Mouse (Mus musculus) thymus, postnatal 14 days (tissue): Measurements from ENCODE around the gene Celf2.

Source experiments
- DNase-seq: peaks from one replicate; pipeline ENCODE4 v3.0.0; 2021

Gene Celf2

GRCm38 (mm10) chr2:7080086-7080485 is 429.3 kb downstream of the Celf2 start:
- DNase-seq: no peak

- DNase-seq: no peak
Measured at GRCm38 (mm10) chr2:7079390-7079789, 430.0 kb downstream of the Celf2 start.

- no peak for DNase-seq
Measured at GRCm38 (mm10) chr2:7073730-7074129, 435.6 kb downstream of the Celf2 start.

- DNase-seq: no peak
Measured at GRCm38 (mm10) chr2:7072344-7073265, 436.8 kb downstream of the Celf2 start.

GRCm38 (mm10) chr2:7069458-7069857 is 439.9 kb downstream of the Celf2 start:
- DNase-seq: no peak

DNA sequence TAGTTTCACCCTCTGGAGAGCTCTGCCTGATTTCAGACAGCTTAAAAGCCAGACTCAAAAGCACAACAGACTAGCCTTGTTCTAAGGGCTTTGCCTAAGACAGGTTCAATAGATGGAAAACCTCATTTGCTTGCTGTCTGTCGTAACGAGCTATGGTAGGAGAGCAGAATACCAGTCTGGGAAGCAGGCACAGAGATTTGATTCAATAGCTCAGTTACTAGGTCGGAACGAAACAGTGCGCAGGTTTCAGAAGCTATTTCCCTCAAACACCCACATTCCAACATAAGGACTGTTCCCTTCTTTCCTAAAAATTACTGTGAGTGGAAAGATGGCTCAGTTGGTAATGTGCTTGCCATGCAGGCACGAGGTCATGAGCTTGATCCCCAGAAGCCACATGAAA is 441.1 kb downstream of the Celf2 start:
- no peak for DNase-seq

- DNase-seq: no peak
Measured at GRCm38 (mm10) chr2:7063574-7064192, 445.7 kb downstream of the Celf2 start.

DNA sequence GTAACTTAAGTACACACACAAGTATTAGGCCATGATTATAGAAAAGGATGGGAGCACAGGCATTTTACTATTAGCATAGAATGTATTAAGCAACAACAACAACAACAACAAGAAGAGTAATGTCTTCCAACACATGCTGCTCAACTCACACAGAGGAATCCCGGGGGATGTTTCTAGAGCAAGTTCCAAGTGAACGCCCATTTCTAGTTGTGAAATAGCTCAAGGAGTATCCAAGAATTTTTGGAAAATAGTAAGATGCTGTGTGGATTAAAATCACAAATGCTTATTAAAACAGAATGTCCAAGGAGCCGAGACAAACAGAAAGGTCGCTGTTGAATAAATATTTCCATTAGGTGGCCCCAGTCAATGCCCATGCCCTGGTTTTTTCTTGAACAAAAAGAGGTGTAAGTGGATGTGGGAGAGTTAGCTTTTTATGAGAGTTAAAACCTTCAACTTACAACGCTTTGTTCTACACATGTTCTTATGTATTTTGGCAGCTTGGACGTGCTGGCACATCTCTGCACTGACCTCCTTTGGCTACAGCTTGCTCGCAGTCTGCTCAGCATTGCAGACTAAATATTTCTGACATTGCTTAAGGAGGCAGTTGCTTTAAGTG is 448.8 kb downstream of the Celf2 start:
- no peak for DNase-seq

GRCm38 (mm10) chr2:7056401-7056800 is 453.0 kb downstream of the Celf2 start:
- DNase-seq: no peak

DNA sequence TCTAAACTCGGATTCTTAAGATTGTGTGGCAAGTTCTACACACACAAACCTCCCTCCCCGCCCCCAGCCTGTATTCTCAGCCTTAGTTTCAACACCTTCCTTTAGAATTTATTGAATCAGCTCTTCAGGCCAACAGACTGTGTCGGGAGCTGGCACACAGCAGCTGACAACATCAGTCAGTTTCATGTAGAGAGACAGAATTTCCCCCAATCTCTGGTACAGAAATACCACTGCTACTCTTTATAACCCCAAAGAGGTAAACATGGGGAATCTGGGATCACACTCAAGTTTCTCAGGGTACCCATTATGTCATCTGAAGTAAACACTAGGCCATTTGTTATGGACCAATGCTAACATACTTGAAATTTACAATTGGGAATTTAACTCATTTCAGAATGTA is 453.4 kb downstream of the Celf2 start:
- no peak for DNase-seq

GRCm38 (mm10) chr2:7051090-7051489 is 458.3 kb downstream of the Celf2 start:
- DNase-seq: no peak

DNA sequence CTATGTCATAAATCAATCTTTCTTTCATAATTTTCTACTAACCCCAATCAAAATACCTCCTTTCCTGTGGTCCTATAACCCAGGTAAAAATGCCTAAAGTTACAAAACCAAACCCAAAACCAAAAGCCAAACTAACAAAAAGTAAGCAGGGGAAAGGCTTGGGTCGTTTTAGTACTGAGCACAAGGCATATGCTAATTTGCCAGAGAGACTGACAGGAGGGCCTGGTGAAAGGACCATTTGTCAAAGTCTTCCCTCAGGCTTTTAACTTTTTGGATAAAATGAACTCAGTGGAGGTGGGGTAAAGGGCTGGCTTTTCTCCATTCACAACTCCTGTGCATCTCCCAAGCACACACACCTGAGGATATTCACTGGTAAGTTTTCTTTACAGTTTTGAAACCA is 463.2 kb downstream of the Celf2 start:
- no peak for DNase-seq

DNA sequence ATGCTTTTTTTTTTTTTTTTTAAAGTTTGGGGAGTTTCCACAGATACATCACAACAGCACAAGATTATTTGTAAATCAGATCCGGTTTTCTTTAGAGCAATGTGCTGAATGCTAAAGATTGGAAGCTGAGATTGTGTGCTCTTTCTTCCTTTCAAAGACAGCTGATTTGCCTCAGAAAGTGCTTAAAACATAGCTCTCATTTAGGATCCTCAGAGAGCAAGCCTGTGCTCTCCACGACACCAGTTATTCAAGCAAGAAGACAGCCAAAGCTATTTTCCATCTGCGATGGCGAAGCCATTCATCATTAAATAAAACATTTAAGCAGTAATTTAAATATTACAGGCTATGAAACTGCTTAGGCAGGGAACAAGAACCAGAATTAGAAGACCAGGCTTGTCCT is 463.8 kb downstream of the Celf2 start:
- DNase-seq: no peak

DNA sequence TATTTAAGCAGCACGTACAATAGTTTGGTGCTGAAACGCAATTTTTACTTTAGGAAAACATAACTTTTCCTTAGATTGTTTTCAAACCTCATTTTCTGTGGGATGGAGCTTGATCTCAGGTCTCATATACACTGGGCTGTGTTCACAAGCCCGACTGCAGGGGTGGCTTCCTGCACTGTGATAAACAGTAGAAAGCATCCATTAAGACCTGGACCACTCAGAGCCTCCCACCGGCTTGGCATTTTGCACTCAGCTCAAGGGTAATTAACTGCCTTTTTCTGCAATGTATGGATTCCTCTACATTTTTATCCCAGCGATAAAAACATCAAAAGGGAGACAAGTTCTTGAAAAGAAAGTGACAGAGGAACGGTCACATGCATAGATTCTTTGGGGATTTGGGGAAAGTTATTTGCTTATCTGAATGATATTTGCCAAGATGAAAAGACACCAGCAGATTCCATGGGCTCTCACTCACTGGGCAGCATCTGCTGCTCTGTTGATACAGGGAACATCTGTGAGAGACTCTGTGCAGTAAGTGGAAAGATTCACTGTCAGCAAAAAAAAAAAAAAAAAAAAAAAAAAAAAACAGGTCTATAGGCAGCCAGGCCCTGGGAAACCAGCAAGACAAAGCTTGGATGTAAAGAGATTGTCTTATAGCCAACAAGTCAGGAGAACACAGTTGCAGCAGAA is 465.4 kb downstream of the Celf2 start:
- no peak for DNase-seq

DNA sequence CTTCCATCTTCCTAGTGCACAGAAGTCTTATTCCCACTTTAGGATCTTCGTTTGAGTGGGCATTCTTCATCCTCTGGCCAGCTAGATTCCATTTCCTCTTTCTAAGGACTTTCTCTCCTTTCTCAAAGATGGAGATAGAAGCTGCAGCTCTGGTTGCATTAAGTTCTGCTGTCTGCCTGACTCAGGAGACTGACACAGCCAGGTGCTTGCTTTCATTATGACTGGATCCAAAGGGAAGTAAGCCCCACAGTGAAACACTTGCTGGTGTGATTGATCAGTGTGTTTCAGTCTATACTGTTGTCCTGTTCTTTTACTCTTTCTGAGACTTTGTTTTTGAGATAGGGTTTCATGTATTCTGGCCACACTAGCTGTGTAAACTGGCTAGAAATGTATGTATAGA is 468.4 kb downstream of the Celf2 start:
- no peak for DNase-seq

DNA sequence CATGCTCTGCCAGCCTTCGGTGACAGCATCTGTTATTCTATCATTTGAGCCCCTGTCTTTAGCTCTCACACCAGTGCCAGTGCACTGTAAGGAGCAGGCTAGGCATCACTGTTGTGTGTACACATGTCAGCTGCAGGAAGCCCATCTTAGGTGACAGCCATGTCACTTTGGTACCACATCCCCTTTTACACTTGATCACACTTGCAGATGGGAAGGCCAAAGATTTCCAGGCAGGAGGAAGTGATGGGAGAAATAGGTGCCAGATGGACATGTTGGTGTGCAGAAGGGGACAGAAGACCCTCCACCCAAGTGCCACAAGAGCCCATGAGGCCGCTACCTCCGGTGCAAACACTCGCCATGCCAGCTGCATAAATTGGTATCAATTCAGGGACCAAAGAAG is 470.4 kb downstream of the Celf2 start:
- DNase-seq: no peak

GRCm38 (mm10) chr2:7031389-7031788 is 478.0 kb downstream of the Celf2 start:
- no peak for DNase-seq

GRCm38 (mm10) chr2:7026737-7027136 is 482.6 kb downstream of the Celf2 start:
- no peak for DNase-seq

GRCm38 (mm10) chr2:7025594-7025993 is 483.8 kb downstream of the Celf2 start:
- DNase-seq: no peak

DNA sequence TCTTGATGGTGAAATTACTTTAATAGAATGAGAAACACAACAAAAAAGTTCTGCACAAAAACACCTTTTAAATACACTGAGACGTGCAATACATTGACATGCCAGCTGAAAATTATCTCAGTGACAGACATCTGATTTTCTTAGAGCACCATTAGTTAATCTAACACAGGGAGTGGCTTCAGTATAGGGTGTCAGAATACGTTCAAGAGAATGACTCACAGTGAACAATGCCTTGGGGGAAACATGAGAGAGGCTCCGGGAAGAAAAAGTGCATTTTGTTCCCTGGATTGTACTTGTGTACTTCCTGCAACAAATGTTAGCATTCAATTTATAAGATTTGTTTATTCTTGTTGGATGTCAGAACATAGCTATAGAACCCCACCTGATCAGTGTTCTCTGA is 487.2 kb downstream of the Celf2 start:
- DNase-seq: no peak

DNA sequence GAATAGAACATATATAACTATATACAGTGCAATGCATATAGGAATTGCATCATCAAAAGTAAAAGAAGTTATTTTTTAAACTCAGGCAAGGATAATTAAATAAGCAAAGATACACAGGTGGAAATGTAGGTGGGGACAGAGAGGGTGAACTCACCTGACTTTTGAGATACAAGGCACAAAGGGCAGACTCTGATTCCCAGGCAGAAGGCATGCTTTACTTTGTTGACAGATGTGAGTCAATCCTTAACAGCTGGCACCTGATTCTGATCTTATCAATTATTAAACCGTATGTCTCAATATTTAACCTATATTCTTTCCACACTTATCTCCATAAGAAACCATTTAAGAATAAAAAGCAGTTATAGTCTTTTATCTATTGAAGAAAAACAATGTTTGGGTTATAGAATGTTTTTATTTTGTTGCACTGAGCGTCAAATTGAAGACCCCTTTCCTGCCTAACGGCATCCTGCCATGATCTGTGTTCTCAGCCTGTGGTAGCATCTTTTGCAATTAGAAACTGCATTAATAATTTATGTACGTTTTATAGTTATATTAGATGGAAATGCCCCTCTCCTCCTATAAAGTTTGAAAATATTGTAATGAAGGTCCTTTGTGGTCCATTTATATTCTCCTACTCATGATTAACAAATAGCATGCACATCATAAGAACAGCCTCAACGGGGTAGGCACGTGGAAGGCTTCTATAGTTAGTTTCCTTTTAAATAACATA is 491.8 kb downstream of the Celf2 start:
- no peak for DNase-seq

DNA sequence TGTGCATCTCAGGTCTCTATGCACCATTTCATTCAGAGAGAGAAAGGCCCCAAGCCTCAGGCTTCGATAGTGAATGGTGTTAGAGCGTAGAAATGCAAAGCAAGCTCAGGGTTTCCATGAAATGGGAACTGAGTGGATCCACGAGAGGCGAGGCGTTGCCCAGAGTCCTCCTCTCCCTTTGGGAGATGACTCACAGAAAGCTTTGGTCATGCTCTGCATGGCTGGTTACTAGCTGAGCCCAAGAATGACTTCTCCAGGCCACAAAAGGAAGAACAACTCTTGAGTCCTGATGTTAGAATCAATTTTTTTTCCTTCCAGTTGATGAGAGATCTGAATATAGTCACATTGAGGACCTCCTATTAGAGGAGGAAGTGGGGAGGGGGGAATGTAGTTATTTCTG is 496.2 kb downstream of the Celf2 start:
- DNase-seq: no peak

GRCm38 (mm10) chr2:7006816-7007215 is 502.5 kb downstream of the Celf2 start:
- no peak for DNase-seq
